Mouse (Mus musculus) heart, embryonic 16.5 days (tissue): ENCODE measurements around the gene Chd1l. TPM values are rescaled to one million over a fixed set of nuclear protein-coding genes. Genes with fewer than 3 reads are reported as not detected.

Source experiments
- ATAC-seq: fragments of 200-750 bp; cut with Nextera tagmentation; replicated peaks from 2 replicates; pipeline ENCODE4 v1.8.0; 2017; ENCODE audit warnings: moderate number of reproducible peaks; ENCODE audit not compliant: insufficient read depth, low FRiP score; ENCODE audit errors: extremely low read depth
- H3K27ac ChIP-seq: fragments of 300-500 bp; sonication (generic); 2 replicates; pipeline ENCODE4 v1.5.1; 2014; ENCODE audit warnings: mild to moderate bottlenecking, low read length, control low read depth, moderate library complexity
- H3K27me3 ChIP-seq: fragments of 300-500 bp; sonication (generic); 2 replicates; pipeline ENCODE4 v1.6.1; 2014; ENCODE audit warnings: low read length, mixed read lengths; ENCODE audit not compliant: control insufficient read depth, insufficient read depth
- H3K36me3 ChIP-seq: fragments of 300-500 bp; sonication (generic); 2 replicates; pipeline ENCODE4 v1.6.1; 2014; ENCODE audit not compliant: control insufficient read depth, insufficient read depth
- H3K4me1 ChIP-seq: fragments of 300-500 bp; sonication (generic); 2 replicates; pipeline ENCODE4 v1.6.1; 2014; ENCODE audit warnings: low read length, mixed read lengths; ENCODE audit not compliant: control insufficient read depth, insufficient read depth
- H3K4me2 ChIP-seq: fragments of 300-500 bp; sonication (generic); 2 replicates; pipeline ENCODE4 v1.6.1; 2014; ENCODE audit warnings: low read depth, mild to moderate bottlenecking, control low read depth, low read length
- H3K4me3 ChIP-seq: fragments of 300-500 bp; sonication (generic); 2 replicates; pipeline ENCODE4 v1.5.1; 2014; ENCODE audit warnings: mild to moderate bottlenecking, control low read depth, low read length
- H3K9ac ChIP-seq: fragments of 300-500 bp; sonication (generic); 2 replicates; pipeline ENCODE4 v1.6.1; 2014; ENCODE audit warnings: low read length, control low read depth
- H3K9me3 ChIP-seq: fragments of 300-500 bp; sonication (generic); replicated peaks from 2 replicates; pipeline ENCODE4 v1.6.1; 2016; ENCODE audit warnings: low read length; ENCODE audit not compliant: control insufficient read depth
- WGBS: fragments of 180-500 bp; shearing (Covaris S2); extraction: QIAGEN DNeasy Blood & Tissue Kit; methylation state at CpG from one replicate; pipeline ENCODE4 v1.1.7; 2014; 5-methylcytosine and 5-hydroxymethylcytosine counted together
- polyA plus RNA-seq: library from polyadenylated mRNA; unstranded; fragments of >200 nt; fragmentation: Nextera tagmentation; extraction: Ambion mirVana; gene quantifications from 2 replicates; pipeline ENCODE4 v1.2.1, GENCODE M21; 2015

The Chd1l gene
- polyA plus RNA-seq, 1 experiment from 2014 or later, result 16.1 TPM

- H3K4me3 ChIP-seq, result peak overlapping the region; percentile 70
- ATAC-seq, result peak; percentile 42
These were observed 680 bp downstream of the Chd1l start for GRCm38 (mm10) chr3:97609201-97609844.

GRCm38 (mm10) chr3:97600050-97600832 is 9.8 kb downstream of the Chd1l start:
- no peaks in the 10 kb centered on the region for H3K9me3 ChIP-seq
- no peak overlapping the region for H3K9ac ChIP-seq
- no peak for ATAC-seq
- 75% methylated on average over 3 of the region's 3 CpGs for WGBS
- H3K4me1 ChIP-seq, result no peaks in the 10 kb centered on the region
- no peak overlapping the region for H3K27ac ChIP-seq
- no peaks in the 10 kb centered on the region for H3K27me3 ChIP-seq
- H3K4me2 ChIP-seq, result no peak overlapping the region
- no peak overlapping the region for H3K4me3 ChIP-seq
- peaks cover 12% of the 10 kb centered on the region; the same call in 1 of the 2 replicates for H3K36me3 ChIP-seq

More at GRCm38 (mm10) chr3:97609201-97609844, 680 bp downstream of the Chd1l start:
- peak overlapping the region; percentile 72 for H3K4me2 ChIP-seq
- H3K4me1 ChIP-seq, result peaks cover 2% of the 10 kb centered on the region; the same call in 1 of the 2 replicates
- peak overlapping the region; percentile 82 for H3K9ac ChIP-seq
- 5% methylated on average over 20 of the region's 20 CpGs for WGBS
- H3K36me3 ChIP-seq, result no peaks in the 10 kb centered on the region
- peak overlapping the region; percentile 88 for H3K27ac ChIP-seq
- no peaks in the 10 kb centered on the region for H3K9me3 ChIP-seq
- H3K27me3 ChIP-seq, result no peaks in the 10 kb centered on the region

GRCm38 (mm10) chr3:97596796-97597195 is 13.2 kb downstream of the Chd1l start:
- no peaks in the 10 kb centered on the region for H3K9me3 ChIP-seq
- no peak overlapping the region for H3K4me2 ChIP-seq
- ATAC-seq, result no peak
- H3K9ac ChIP-seq, result no peak overlapping the region
- H3K27me3 ChIP-seq, result no peaks in the 10 kb centered on the region
- no peaks in the 10 kb centered on the region for H3K4me1 ChIP-seq
- 67% methylated on average over 8 of the region's 8 CpGs for WGBS
- H3K27ac ChIP-seq, result no peak overlapping the region
- no peak overlapping the region for H3K4me3 ChIP-seq
- peaks cover 9% of the 10 kb centered on the region; the same call in 1 of the 2 replicates for H3K36me3 ChIP-seq

- Histone ChIP-seq H3K9me3 (no peaks in the 10 kb centered on the region), H3K27ac (no peak overlapping the region), H3K4me2 (no peak overlapping the region), H3K9ac (no peak overlapping the region), H3K4me1 (no peaks in the 10 kb centered on the region), H3K4me3 (no peak overlapping the region), H3K27me3 (no peaks in the 10 kb centered on the region), H3K36me3 (peaks cover 6% of the 10 kb centered on the region; the same call in 1 of the 2 replicates)
- WGBS, result 71% methylated on average over 6 of the region's 6 CpGs
- no peak for ATAC-seq
These were observed 14.9 kb downstream of the Chd1l start for GRCm38 (mm10) chr3:97595066-97595465.

- no peak overlapping the region for H3K27ac ChIP-seq
- no peak overlapping the region for H3K4me3 ChIP-seq
- no peaks in the 10 kb centered on the region for H3K27me3 ChIP-seq
- H3K36me3 ChIP-seq, result peaks cover 5% of the 10 kb centered on the region; the same call in 1 of the 2 replicates
- WGBS, result 76% methylated on average over 13 of the region's 13 CpGs
- no peak for ATAC-seq
- H3K9me3 ChIP-seq, result no peaks in the 10 kb centered on the region
- H3K9ac ChIP-seq, result no peak overlapping the region
- H3K4me2 ChIP-seq, result no peak overlapping the region
- no peaks in the 10 kb centered on the region for H3K4me1 ChIP-seq
These were observed 15.9 kb downstream of the Chd1l start for GRCm38 (mm10) chr3:97594140-97594539.

- Histone ChIP-seq H3K9ac (no peak overlapping the region), H3K4me3 (no peak overlapping the region), H3K4me1 (no peaks in the 10 kb centered on the region), H3K36me3 (peaks cover 5% of the 10 kb centered on the region; the same call in 1 of the 2 replicates), H3K4me2 (no peak overlapping the region), H3K27me3 (no peaks in the 10 kb centered on the region), H3K27ac (no peak overlapping the region), H3K9me3 (no peaks in the 10 kb centered on the region)
- WGBS, result 93% methylated on average over 5 of the region's 5 CpGs
- no peak for ATAC-seq
These were observed 16.9 kb downstream of the Chd1l start for GRCm38 (mm10) chr3:97593089-97593488.

GRCm38 (mm10) chr3:97590699-97591098 is 19.3 kb downstream of the Chd1l start:
- Histone ChIP-seq H3K9ac (no peak overlapping the region), H3K27ac (no peak overlapping the region), H3K9me3 (no peaks in the 10 kb centered on the region), H3K36me3 (peaks cover 15% of the 10 kb centered on the region), H3K4me2 (no peak overlapping the region), H3K4me3 (no peak overlapping the region), H3K4me1 (no peaks in the 10 kb centered on the region), H3K27me3 (no peaks in the 10 kb centered on the region)
- no peak for ATAC-seq
- 69% methylated on average over 8 of the region's 8 CpGs for WGBS

GRCm38 (mm10) chr3:97587656-97588055 is 22.3 kb downstream of the Chd1l start:
- peaks cover 16% of the 10 kb centered on the region for H3K36me3 ChIP-seq
- 83% methylated on average over 9 of the region's 9 CpGs for WGBS
- ATAC-seq, result no peak

More at GRCm38 (mm10) chr3:97587656-97588055, 22.3 kb downstream of the Chd1l start:
- Histone ChIP-seq H3K4me2 (no peak overlapping the region), H3K27ac (no peak overlapping the region), H3K9me3 (no peaks in the 10 kb centered on the region), H3K4me3 (no peak overlapping the region), H3K27me3 (no peaks in the 10 kb centered on the region), H3K9ac (no peak overlapping the region), H3K4me1 (no peaks in the 10 kb centered on the region)
